Mouse (Mus musculus) embryonic facial prominence, embryonic 10.5 days (tissue): ENCODE measurements around the gene Dkk2. TPM values are rescaled to one million over a fixed set of nuclear protein-coding genes. Genes with fewer than 3 reads are reported as not detected.
A peak's percentile ranks its signal among the peaks of the same experiment; 100 is the strongest.

ENCODE experiments used
- DNase-seq: peaks from one replicate; pipeline ENCODE4 v3.0.0-alpha.2; 2017; ENCODE audit warnings: low spot score
- H3K27ac ChIP-seq: fragments of 300-500 bp; sonication (generic); replicated peaks from 2 replicates; pipeline ENCODE4 v1.5.1; 2016; ENCODE audit warnings: mild to moderate bottlenecking
- H3K27me3 ChIP-seq: fragments of 300-500 bp; sonication (generic); replicated peaks from 2 replicates; pipeline ENCODE4 v1.6.1; 2016; ENCODE audit warnings: low read depth, mild to moderate bottlenecking; ENCODE audit not compliant: poor library complexity, severe bottlenecking
- H3K36me3 ChIP-seq: fragments of 300-500 bp; sonication (generic); replicated peaks from 2 replicates; pipeline ENCODE4 v1.6.1; 2016; ENCODE audit warnings: mild to moderate bottlenecking, moderate library complexity
- H3K4me1 ChIP-seq: fragments of 300-500 bp; sonication (generic); 2 replicates; pipeline ENCODE4 v1.6.1; 2016
- H3K4me3 ChIP-seq: fragments of 300-500 bp; sonication (generic); 2 replicates; pipeline ENCODE4 v1.5.1; 2016; ENCODE audit warnings: mild to moderate bottlenecking, moderate library complexity
- H3K9me3 ChIP-seq: fragments of 300-500 bp; sonication (generic); 2 replicates; pipeline ENCODE4 v1.6.1; 2016; ENCODE audit warnings: mild to moderate bottlenecking
- WGBS: fragments of 180-500 bp; shearing (Covaris S2); methylation state at CpG from one replicate; pipeline ENCODE4 v1.1.7; 2016; 5-methylcytosine and 5-hydroxymethylcytosine counted together
- polyA plus RNA-seq: library from polyadenylated mRNA; unstranded; fragments of >200 nt; fragmentation: Nextera tagmentation; extraction: Ambion mirVana; gene quantifications from 2 replicates; pipeline ENCODE4 v1.2.1, GENCODE M21; 2016

Gene Dkk2
- polyA plus RNA-seq, 1 experiment from 2014 or later: 12.1 TPM

DNA sequence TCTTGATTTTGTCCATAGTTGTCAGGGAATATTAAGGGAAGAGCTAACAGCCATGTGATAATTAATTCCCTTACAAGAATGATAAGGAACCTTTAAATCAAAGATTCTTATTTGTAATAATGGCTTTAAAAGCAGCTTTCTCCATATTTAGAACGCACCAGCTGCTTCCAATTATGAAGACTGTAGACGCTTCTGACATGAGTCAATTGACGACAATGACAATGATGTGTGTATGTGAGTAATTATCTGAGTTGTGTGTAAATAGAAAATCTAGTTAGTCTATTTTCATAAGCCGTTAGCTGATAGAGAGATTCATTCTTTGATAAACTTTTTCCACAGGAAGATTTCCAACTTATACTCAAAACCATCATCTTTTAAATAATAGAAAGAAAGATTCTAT lies 46.8 kb downstream of the Dkk2 start:
- Histone ChIP-seq H3K27ac (no peak overlapping the region), H3K36me3 (no peaks in the 10 kb centered on the region), H3K4me1 (peaks cover 10% of the 10 kb centered on the region), H3K9me3 (no peaks in the 10 kb centered on the region), H3K27me3 (no peaks in the 10 kb centered on the region), H3K4me3 (no peak overlapping the region)
- no peak for DNase-seq
- 49% methylated on average over 4 of the region's 4 CpGs for WGBS

- Histone ChIP-seq H3K27ac (no peak overlapping the region), H3K4me1 (peaks cover 14% of the 10 kb centered on the region), H3K4me3 (no peak overlapping the region), H3K27me3 (no peaks in the 10 kb centered on the region), H3K9me3 (no peaks in the 10 kb centered on the region), H3K36me3 (no peaks in the 10 kb centered on the region)
- WGBS: 74% methylated on average over 1 of the region's 1 CpGs
- DNase-seq: no peak
Observed at GRCm38 (mm10) chr3:132134502-132134901, 49.4 kb downstream of the Dkk2 start.

GRCm38 (mm10) chr3:132137802-132138378 lies 52.8 kb downstream of the Dkk2 start:
- DNase-seq: no peak

DNA sequence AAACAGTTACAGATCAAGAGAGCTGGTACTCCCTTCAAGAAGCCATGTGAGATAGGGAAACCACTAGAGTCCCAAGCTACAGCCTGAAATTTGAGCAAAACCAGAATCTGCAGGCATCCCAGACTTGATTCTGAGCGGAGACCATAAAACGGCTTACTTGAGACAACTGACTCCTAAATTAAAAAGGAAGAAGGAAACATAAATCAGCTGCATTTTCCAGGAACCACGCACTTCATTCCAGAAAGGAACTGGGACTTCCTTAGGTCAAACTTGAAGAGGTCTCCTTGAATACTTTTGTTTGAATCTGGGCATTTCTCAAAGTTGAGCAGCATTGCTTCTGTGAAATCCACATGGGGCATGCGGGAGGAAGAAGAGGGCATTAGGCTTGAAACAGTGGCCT lies 55.9 kb downstream of the Dkk2 start:
- H3K4me3 ChIP-seq: no peak overlapping the region
- H3K36me3 ChIP-seq: no peaks in the 10 kb centered on the region
- H3K9me3 ChIP-seq: no peaks in the 10 kb centered on the region
- 86% methylated on average over 4 of the region's 4 CpGs for WGBS
- no peak overlapping the region for H3K27ac ChIP-seq
- no peaks in the 10 kb centered on the region for H3K27me3 ChIP-seq
- peaks cover 12% of the 10 kb centered on the region for H3K4me1 ChIP-seq
- no peak for DNase-seq

More at GRCm38 (mm10) chr3:132137802-132138378, 52.8 kb downstream of the Dkk2 start:
- Histone ChIP-seq H3K27ac (no peak overlapping the region), H3K4me1 (peaks cover 4% of the 10 kb centered on the region; the same call in 1 of the 2 replicates), H3K4me3 (no peak overlapping the region), H3K36me3 (no peaks in the 10 kb centered on the region), H3K9me3 (no peaks in the 10 kb centered on the region), H3K27me3 (no peaks in the 10 kb centered on the region)
- 87% methylated on average over 11 of the region's 11 CpGs for WGBS

- Histone ChIP-seq H3K4me3 (no peak overlapping the region), H3K9me3 (no peaks in the 10 kb centered on the region), H3K27ac (no peak overlapping the region), H3K36me3 (no peaks in the 10 kb centered on the region), H3K4me1 (peaks cover 3% of the 10 kb centered on the region), H3K27me3 (no peaks in the 10 kb centered on the region)
- 73% methylated on average over 6 of the region's 6 CpGs for WGBS
- DNase-seq: no peak
Observed at GRCm38 (mm10) chr3:132149446-132150025, 64.4 kb downstream of the Dkk2 start.

DNA sequence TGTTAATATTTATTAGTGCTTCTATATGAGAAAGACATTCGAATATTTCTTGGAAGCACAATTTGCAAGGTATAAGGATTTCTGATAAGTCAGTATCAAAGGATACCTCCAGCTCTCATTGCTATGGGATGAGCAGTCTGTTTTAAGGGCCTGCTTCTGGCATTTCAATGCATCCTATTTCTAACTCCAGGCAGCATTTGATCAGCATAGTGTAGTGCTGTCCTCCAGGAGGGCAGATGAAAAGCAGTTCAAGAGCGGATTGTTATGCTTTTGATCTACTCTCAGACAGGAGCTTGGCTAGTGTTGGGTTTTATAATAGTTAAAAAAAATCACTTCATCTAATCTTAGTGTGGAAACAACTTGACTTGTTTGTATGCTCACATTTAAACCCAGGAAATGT lies 73.7 kb downstream of the Dkk2 start:
- Histone ChIP-seq H3K36me3 (no peaks in the 10 kb centered on the region), H3K9me3 (no peaks in the 10 kb centered on the region), H3K4me3 (no peak overlapping the region), H3K4me1 (no peaks in the 10 kb centered on the region), H3K27me3 (no peaks in the 10 kb centered on the region), H3K27ac (no peak overlapping the region)
- WGBS: 90% methylated on average over 2 of the region's 2 CpGs
- DNase-seq: no peak

- Histone ChIP-seq H3K27me3 (no peaks in the 10 kb centered on the region), H3K4me1 (no peaks in the 10 kb centered on the region), H3K9me3 (no peaks in the 10 kb centered on the region), H3K4me3 (no peak overlapping the region), H3K27ac (no peak overlapping the region), H3K36me3 (no peaks in the 10 kb centered on the region)
- WGBS: 88% methylated on average over 3 of the region's 3 CpGs
- no peak for DNase-seq
Observed at GRCm38 (mm10) chr3:132168911-132169310, 83.8 kb downstream of the Dkk2 start.

- Histone ChIP-seq H3K4me3 (no peak overlapping the region), H3K27me3 (no peaks in the 10 kb centered on the region), H3K27ac (no peak overlapping the region), H3K4me1 (no peaks in the 10 kb centered on the region), H3K9me3 (no peaks in the 10 kb centered on the region), H3K36me3 (no peaks in the 10 kb centered on the region)
- 90% methylated on average over 12 of the region's 12 CpGs for WGBS
- no peak for DNase-seq
Observed at GRCm38 (mm10) chr3:132186888-132187552, 101.9 kb downstream of the Dkk2 start.

DNA sequence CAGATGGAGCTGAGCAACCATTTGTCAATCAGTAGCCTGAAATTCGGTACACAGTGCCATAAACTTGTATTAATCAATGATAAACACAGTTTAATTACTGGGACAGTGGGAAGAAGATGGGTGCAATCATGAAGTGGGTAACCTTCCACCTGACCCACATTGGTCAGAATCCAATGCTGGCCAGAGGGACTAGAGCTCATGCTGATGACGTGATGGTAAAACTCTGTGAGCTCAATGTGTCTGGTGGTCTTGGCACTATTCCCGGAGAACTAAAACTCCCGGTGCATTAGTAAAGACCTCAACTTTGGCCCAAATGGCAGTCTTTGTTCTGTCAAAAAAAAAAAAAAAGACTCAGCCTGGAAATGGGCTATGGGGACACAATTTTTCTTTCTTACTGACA lies 116.9 kb downstream of the Dkk2 start:
- Histone ChIP-seq H3K9me3 (no peaks in the 10 kb centered on the region), H3K4me3 (no peak overlapping the region), H3K27me3 (no peaks in the 10 kb centered on the region), H3K27ac (no peak overlapping the region), H3K4me1 (no peaks in the 10 kb centered on the region), H3K36me3 (no peaks in the 10 kb centered on the region)
- WGBS: 91% methylated on average over 4 of the region's 4 CpGs
- no peak for DNase-seq

DNA sequence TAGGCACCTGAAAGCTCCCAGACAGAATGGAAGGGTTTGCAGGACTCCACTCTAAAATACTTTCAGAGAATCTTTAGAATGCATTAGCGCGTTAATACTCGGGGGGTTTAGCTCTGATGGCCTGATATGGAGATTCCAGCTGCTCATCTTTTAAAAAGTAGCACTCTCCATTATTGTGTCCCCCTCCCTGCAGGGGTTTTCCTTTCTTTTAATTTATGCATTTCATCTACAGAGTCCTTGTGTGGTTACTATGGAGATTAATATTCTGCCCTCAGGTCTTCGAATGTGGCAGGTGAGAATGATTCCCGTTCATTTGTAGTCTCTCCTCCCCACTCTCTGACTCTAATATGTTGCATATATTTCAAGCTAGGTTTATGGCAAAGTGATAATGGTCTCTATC lies 117.6 kb downstream of the Dkk2 start:
- DNase-seq: no peak
- Histone ChIP-seq H3K27me3 (no peaks in the 10 kb centered on the region), H3K36me3 (no peaks in the 10 kb centered on the region), H3K9me3 (no peaks in the 10 kb centered on the region), H3K4me3 (no peak overlapping the region), H3K27ac (no peak overlapping the region), H3K4me1 (no peaks in the 10 kb centered on the region)
- WGBS: 91% methylated on average over 5 of the region's 5 CpGs

GRCm38 (mm10) chr3:132207469-132207868 lies 122.4 kb downstream of the Dkk2 start:
- 30% methylated on average over 11 of the region's 11 CpGs for WGBS
- Histone ChIP-seq H3K27me3 (no peaks in the 10 kb centered on the region), H3K27ac (no peak overlapping the region), H3K4me1 (no peaks in the 10 kb centered on the region), H3K9me3 (no peaks in the 10 kb centered on the region), H3K36me3 (no peaks in the 10 kb centered on the region), H3K4me3 (no peak overlapping the region)
- peak; percentile 72 for DNase-seq

GRCm38 (mm10) chr3:132211260-132211659 lies 126.2 kb downstream of the Dkk2 start:
- no peaks in the 10 kb centered on the region for H3K9me3 ChIP-seq
- 86% methylated on average over 5 of the region's 5 CpGs for WGBS
- no peak for DNase-seq
- no peaks in the 10 kb centered on the region for H3K4me1 ChIP-seq
- H3K36me3 ChIP-seq: no peaks in the 10 kb centered on the region
- H3K27me3 ChIP-seq: no peaks in the 10 kb centered on the region
- H3K4me3 ChIP-seq: no peak overlapping the region
- no peak overlapping the region for H3K27ac ChIP-seq

GRCm38 (mm10) chr3:132219977-132220487 lies 134.9 kb downstream of the Dkk2 start:
- no peak for DNase-seq
- Histone ChIP-seq H3K9me3 (no peaks in the 10 kb centered on the region), H3K4me1 (no peaks in the 10 kb centered on the region), H3K27me3 (no peaks in the 10 kb centered on the region), H3K27ac (no peak overlapping the region), H3K4me3 (no peak overlapping the region), H3K36me3 (no peaks in the 10 kb centered on the region)
- WGBS: 87% methylated on average over 7 of the region's 7 CpGs
